Mouse (Mus musculus): ENCODE measurements around the gene Trpm8. TPM values are rescaled to one million over a fixed set of nuclear protein-coding genes. Genes with fewer than 3 reads are reported as not detected.

Gene Trpm8
- polyA plus RNA-seq, 3 experiments from 2014 or later, result not detected

Other genes starting within 250 kb of the Trpm8 start
- gene Ugt1a10, start 222.3 kb upstream of the Trpm8 start, polyA plus RNA-seq (2017; shearing (Covaris generic)), result not detected
- gene Ugt1a9, start 206.9 kb upstream of the Trpm8 start, polyA plus RNA-seq (2017; shearing (Covaris generic)), result not detected
- under 1 TPM in 1 of 3 experiments, not detected in 2; 0.63 TPM for gene Ugt1a8, start 189.8 kb upstream of the Trpm8 start, polyA plus RNA-seq (2017; shearing (Covaris generic))
- gene Ugt1a7c, start 182.6 kb upstream of the Trpm8 start, polyA plus RNA-seq (2017; shearing (Covaris generic)), result 1 to 10 TPM in 2 of 3 experiments, under 1 TPM in 1; 0.20 to 1.9 (median 1.5) TPM
- not detected for gene Ugt1a6b, start 174.4 kb upstream of the Trpm8 start, polyA plus RNA-seq (2017; shearing (Covaris generic))
- gene Ugt1a6a, start 142.9 kb upstream of the Trpm8 start, polyA plus RNA-seq (2017; shearing (Covaris generic)), result under 1 TPM in 2 of 3 experiments, not detected in 1; 0.19 to 0.98 TPM
- not detected for gene Ugt1a5, start 111.6 kb upstream of the Trpm8 start, polyA plus RNA-seq (2017; shearing (Covaris generic))
- not detected for gene Ugt1a2, start 77.1 kb upstream of the Trpm8 start, polyA plus RNA-seq (2017; shearing (Covaris generic))
- under 1 TPM in 2 of 3 experiments, not detected in 1; 0.47 to 0.99 TPM for gene Dnajb3, start 71.9 kb upstream of the Trpm8 start, polyA plus RNA-seq (2017; shearing (Covaris generic))
- gene Ugt1a1, start 65.7 kb upstream of the Trpm8 start, polyA plus RNA-seq (2017; shearing (Covaris generic)), result not detected
- 1 to 10 TPM; 1.9 to 4.4 (median 2.1) TPM for gene Mroh2a, start 50.7 kb upstream of the Trpm8 start, polyA plus RNA-seq (2017; shearing (Covaris generic))
- gene Hjurp, start within 50 bp of the Trpm8 start, polyA plus RNA-seq (2017; shearing (Covaris generic)), result 10 to 100 TPM; 37.3 to 97.3 (median 69.6) TPM
- gene Spp2, start 129.3 kb downstream of the Trpm8 start, polyA plus RNA-seq (2017; shearing (Covaris generic)), result not detected
- gene Glrp1, start 232.4 kb downstream of the Trpm8 start, polyA plus RNA-seq (2017; shearing (Covaris generic)), result not detected